Mouse (Mus musculus): ENCODE data around the gene Apod.
"Not testable (repeated sequence)": the region's sequence is repeated elsewhere in the genome, so short reads cannot be mapped to it uniquely, and the experiment has no call there.

Gene Apod

DNA sequence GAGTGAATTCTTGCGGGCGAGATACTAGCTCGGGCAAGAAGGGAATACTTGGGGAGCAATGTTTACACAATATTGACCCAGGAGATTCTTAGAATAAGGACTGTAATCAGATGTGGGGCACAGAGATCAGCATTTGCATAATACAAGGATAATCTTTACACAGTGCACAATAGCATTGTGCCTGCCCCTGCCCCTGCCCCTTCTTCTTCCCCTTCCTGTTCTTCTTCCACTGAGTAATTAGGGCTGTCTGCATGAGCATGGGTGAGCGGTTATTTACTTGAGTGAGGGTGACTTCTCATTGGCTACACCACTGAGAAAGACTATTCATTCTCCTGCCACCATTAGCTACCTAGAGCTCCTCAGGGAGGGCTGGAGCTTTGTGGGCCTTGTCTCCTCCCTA is 6.9 kb upstream of the Apod start:
- DNase-seq (ENCODE audit: low read depth, low spot score): no peak

DNA sequence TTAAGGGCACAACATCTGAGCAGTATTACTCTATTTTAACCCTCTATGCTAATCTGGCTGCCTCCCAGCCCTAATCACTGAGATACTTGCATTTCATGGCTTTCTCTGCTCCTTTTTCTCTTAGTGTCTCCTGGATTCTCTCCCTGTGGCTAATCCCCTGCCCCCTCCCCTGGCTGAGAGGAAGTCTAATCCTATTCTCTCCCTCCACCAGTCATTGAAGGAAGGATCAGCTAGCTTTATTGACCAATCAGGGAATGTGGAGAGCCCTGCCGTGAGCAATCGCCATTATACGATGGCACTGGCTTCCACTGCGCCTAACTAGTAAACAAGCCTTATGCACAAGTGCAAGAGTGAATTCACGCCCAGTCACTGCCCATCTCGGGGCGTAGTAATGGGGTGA is 6.3 kb upstream of the Apod start:
- no peak for DNase-seq (ENCODE audit: low read depth, low spot score)

DNA sequence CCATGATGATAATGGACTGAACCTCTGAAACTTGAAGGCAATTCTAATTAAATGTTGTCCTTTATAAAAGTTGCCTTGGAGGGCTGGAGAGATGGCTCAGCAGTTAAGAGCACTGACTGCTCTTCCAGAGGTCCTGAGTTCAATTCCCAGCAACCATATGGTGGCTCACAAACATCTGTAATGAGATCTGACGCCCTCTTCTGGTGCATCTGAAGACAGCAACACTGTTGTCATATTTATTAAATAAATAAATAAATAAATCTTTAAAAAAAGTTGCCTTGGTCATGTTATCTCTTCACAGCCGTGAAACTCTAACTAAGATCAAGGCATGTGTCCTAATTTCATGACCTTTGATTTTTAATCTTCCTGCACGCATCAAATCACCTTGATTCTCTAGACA is 5.1 kb upstream of the Apod start:
- DNase-seq (ENCODE audit: low read depth, low spot score): not testable (repeated sequence)

DNA sequence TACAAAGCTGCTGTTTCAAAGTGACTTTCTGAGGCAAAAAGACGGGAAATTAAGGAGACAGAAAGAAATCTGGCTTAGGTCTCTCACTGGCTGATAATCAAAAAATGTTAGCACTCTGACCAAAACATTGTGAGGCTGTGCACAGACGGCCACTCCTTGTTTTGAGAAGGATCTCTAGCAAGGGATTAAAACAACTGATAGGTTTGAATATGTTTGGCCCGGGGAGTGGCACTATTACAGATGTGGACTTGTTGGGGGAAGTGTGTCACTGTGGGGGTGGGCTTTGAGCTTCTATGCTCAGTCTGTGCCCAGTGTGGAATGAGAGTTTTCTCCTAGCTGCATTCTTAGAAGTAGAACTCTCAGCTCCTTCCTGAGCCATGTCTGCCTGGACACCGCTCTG is 4.7 kb upstream of the Apod start:
- DNase-seq (ENCODE audit: low read depth, low spot score): no peak

DNA sequence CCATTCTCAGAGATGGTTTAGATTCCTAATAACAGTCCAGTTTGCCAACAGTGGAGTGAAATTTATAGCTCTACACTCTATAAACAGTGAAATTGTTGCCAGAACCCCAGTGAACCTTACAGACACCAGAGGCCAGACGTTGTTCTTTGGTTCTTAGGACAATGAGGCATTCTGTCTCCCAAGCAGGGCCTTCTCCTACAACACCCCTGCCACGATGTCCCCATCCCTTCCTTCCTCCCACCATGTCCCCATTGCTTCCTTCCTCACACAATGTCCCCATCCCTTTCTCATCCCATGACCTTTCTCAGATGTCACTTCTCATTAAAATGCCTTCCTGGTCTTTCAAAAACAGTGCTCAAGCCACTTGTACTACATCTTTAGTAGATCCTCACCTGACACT is 3.8 kb upstream of the Apod start:
- DNase-seq (ENCODE audit: low read depth, low spot score): no peak

DNA sequence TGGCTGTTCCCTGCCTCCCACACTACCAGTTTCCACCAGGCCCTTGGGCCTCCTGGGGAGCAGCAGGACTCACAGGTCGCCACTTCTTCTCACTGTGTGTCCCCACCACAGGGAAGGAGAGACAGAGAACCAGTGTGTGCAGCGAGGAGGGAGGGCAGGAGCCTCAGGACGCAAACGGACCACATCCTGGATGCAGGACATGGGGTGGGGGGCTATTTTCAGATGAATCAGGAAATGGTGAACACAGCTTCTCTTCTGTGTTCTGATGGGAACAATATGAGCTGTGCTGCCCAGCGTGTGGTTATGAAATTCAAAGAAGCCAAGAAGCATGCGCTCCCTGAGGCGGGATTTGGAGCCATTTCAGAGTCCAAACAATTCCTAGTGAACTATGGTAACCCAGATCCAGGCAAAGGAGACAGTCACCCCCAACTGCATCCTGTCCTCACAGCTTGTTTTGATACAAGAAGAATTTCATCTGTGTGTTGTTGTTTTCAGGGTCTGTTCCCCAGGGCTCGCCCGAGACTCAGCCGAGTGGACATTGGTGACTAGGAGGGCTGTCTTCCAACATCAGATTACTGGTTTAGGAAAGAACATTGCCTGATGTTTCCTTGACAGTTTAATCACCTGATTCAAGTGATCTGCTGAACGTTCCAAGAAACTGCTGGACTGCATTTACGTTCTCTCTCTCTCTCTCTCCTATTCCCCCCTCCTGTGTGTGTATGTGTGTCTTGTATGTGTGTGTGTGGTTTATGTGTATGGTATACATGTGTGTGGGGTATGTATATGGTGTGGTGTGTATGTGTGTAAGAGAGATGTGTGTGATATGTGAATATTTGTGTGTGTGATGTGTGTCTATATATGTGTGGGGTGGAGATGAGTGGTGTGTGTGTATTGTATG is 1.9 kb upstream of the Apod start:
- not testable (repeated sequence) for DNase-seq (ENCODE audit: low read depth, low spot score)

DNA sequence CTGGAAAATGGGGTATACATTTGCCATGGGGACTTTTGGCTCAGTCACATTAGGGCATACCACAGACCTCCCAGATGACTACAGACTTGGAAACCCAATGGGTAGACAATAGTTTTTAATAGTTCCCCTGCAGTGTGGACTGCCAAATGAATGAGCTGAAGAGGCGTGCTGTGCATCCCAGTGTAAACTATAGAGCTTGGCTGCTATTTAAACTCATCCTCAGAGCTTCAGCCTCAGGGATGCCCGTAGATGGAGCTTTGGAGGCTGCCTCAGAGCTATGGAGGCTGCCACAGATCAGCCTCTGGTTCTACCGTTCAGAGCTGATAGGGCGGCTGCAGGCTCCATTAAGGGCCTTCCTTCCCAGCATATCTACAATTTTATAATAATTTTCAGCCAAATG is 686 bp upstream of the Apod start:
- no peak for DNase-seq (ENCODE audit: low read depth, low spot score)

DNA sequence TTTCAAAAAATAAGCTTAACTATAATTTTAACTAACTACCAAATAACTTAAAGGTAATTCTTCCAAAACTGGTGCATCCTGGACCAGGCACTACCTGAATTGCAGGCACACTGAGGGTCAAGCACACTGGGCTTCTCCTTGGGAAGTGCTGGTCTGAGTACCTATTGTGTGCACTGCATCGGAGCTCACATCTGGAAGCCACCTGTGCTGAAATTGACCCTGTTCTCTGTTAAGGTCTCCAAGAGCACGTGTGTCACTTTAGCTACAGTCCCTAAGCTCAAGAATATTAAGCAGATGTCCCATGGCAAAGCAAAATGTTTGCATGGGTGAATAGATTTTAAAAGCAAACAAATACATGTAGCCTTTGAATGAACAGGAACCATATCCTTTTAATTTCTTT is 997 bp downstream of the Apod start:
- DNase-seq (ENCODE audit: low read depth, low spot score): no peak

DNA sequence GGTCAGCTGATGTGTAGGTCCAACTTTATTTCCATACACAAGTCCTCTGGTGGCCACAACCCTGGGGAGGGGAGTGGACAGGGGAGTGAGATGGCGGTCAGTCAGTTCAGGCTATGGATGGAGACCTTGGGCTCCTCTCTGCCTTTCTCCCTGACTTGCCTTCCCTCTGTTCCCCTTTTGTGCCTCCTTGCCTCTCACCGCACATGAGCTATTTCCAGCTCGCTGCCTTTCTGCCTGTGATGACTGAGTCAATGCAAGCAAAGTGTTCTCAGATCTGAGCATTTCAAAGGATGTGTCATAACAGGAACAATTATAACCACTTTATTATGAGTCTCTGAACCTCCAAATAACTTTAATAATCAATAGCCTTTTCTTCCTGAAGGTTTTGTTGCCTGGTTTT is 2.3 kb downstream of the Apod start:
- no peak for DNase-seq (ENCODE audit: low read depth, low spot score)

DNA sequence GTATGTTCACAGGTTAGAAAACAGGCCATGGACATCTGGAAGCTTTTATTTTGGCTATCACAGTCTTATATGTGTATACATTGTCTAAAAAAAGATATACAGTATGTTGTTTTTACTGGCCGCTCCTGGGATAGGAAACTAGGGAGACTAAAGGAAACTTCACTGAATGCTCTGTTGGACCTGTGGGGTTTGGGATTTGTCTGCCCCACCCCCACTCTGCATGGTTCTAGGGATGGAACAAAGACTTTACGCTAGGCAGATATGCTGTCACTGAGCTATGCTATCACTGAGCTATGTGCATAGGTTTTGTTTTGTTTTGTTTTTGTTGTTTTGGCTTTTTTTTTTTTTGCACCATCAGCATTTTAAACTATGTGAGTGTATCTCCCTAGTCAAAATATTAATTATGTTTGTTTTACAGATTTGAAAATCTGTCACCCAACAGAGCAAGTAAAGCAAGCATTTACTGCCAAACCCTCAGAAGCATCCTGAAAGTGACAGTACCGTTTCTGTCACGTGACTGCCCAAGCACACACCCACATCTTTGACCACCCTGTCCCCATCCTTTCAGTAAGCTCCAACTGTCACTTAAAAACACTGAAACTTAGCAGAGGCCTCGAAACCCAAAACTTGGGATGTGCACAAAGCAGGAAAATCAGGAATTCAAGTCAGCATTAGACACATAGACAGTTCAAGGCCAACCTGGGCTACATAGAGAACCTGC is 9.2 kb downstream of the Apod start:
- no peak for DNase-seq (ENCODE audit: low read depth, low spot score)

DNA sequence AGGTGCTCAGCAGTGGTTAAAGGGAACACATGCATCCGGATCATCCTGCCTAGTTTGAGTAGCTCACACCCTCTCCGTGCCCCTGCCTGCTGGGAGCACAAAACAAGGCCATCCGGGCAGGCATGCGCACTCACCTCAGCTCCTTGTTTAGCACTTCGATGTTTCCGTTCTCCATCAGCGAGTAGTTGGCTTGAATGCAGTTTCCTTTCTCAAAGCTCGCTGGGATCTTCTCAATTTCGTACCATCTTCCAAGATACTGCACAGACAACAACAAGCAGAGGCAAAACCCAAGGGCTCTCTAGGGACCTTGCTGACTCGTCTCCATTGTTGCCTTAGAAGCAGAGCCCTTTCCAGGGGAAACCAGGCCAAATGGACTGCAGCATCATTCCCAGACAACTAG is 11.3 kb downstream of the Apod start:
- no peak for DNase-seq (ENCODE audit: low read depth, low spot score)

DNA sequence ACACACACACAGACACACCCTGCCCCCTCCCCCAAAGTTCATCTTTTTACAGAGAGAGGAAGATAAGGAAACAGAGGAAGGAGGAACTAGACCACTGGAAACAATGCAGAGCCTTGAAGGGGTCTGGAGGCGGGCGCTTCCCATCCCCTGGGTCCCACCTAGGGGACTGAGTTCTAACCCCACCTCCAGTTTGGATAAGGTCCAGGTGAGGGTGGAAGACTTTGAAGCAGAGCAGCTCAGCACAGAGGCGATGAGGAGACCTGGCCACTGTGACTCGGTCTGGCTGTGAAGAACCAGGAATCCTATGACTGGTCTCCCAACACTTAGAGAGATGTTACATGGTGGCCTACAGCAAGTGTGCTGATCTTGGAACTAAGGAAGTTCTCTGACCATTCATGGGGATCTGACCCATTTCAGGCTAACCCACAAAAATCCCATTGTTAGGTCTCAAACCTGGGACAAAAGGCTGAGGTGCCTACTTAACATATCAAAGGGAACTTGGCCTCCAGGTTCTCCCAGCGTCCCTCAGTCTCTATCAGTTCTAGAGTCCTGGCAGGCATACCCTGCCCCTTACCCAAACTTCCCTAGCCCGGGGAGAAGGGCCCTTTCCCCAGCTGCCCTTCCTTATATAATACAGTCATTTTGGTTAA is 13.6 kb downstream of the Apod start:
- DNase-seq (ENCODE audit: low read depth, low spot score): no peak

DNA sequence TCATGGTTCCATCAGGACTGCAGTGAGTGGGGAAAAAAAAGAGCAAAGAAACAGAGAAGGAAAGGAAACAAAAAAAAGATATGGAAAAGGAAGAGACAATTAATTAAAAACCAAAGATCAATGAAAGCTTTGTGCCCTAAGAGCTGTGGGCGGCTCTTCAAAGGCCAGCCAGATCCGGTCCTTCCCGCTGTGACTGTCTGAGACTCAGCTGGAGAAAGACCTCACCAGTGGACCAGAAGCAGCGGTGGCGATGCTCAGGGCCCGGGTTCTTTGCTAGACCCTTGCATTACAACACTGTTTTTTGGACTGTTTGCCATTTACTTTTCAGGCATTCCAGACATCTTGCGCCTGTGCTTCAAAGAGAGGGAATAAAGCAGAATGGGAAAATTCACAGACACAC is 14.1 kb downstream of the Apod start:
- no peak for DNase-seq (ENCODE audit: low read depth, low spot score)

DNA sequence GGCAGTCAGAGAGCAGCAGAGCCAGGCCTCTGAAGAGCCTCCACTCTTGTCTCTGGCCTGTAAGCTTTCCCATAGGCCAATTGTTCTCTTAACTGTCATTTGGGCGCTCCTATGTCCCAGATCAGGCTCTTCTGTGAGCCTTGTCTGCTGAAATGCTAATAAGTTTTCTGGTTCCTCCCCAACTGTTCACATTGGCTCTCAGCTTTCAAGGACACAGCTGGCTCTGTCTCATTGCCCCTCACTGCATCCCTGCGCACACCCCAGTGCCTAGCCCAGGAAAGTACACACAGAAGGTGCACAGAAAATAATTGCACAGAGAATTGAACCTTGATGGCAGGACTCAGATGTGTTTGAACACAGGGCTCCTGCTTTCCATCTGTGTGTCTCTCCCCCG is 14.7 kb downstream of the Apod start:
- no peak for DNase-seq (ENCODE audit: low read depth, low spot score)

DNA sequence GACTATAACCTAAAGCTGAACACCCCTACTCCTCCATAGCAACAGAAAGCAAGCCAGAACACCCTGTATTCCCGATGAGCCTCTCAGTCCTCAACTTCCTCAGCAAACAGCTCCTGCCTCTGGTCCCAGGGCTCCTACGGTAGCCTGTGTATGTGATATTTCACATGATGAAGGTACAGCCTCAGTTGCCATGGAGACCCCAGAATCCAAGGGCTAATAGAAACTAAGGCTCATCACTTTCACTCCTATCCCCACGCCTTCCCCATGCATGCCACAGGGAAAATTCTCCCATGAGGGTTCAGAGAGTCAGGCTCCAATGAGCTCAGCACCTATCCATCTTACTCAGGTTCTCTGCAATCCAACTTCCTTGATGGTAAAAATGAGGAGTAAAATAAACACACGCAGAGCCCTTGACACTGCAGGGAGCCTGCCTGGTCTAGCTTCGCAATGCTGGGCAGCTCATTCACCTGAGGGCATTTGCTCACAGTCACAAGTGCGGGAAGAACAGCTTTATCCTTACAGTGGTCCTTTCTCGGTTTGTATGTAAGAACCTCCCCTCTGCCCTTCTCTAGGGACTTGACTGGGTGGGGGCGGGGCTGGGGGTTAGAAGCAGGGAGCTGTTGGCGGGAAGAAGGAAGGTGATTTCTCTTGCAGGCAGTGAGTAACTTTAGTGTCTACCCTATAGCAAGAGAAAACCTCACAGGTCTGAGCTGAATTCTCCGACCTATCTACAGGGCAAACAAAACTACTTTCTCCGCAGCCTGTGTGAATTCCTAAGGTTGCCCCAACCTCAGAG is 15.2 kb downstream of the Apod start:
- no peak for DNase-seq (ENCODE audit: low read depth, low spot score)

DNA sequence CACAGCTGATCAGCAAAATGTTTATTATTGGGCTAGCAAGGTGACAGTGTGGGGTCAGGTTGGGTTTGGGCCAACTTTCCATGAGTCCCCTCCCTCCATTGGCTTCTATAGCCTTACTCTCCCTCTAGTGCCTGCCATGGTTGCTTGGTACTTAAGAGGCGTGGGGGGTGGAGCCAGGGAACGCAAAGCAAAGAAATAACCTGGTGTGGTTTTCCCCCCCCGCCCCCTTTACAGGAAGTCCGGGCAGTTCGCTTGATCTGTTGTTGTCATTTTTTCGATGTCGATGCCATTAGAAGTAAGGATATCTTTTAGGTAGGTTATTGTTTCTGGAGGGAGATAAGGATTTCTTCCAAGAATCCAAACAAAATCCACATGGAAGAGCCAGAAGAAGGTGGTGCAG is 17.5 kb downstream of the Apod start:
- DNase-seq (ENCODE audit: low read depth, low spot score): no peak

DNA sequence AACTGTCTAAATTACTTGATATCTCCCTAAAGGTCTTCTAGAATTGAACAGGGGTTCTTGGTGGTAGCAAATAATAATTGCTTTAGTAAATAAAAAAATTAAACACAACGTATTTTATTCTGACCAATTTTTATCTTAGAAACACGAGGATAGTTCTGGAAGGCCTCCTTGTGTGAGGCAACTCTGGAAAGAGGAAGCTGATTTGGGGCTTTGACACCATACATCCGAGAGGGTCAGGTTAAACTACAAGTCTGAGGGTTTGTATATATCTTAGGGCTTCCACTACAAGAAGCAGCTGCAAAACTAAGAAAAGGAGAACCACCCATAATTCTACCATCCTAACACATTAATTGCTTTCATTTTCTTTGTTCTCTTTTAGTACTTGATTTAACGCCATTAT is 20.8 kb downstream of the Apod start:
- DNase-seq (ENCODE audit: low read depth, low spot score): no peak

DNA sequence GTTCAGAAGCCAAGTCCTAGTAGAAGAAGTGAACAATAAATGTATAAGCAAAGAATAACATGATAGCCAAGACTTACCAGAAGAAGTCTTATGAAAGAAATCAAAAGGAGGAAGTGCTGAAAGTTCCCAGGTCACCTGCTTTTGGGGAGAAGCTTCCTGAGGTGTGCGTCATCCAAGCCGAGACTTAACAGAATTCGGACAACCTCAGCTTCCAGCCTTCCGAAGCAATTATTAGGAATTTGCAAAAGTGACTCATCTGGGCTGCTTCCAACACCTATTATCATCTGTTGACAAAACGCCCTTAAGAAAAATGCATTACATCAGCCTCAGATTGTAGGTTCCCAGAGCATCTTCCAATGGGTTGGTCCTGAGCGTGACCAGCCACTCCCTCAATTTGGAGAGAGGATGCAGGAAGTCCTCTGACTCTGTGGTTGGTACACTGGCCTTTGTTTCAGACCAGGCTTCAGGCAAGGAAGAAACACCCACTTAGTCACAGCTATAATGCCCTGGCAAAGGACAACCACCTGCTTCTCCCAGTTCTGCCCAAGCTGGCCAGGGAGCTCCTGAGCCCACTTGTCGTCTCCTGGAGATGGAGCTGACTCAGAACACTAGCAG is 23.8 kb downstream of the Apod start:
- no peak for DNase-seq (ENCODE audit: low read depth, low spot score)

DNA sequence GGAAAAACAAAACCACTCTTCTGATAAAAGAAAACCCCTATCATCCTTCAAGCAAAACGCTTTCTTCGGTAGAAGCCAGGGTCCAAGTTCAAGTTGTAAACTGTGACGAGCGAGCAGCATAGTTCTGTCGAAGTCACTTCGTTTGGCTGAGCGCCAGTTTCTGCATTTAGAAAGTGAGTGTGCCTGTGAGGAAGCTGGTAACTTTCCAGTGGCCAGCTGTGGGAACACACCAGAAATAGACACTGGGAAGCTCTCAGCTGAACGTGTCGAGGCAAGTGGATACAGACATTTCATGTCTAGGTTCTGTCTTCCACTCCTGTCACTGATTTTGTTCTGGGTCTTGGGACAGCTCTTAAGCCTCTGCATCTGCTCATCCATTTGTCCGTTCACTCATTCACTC is 24.3 kb downstream of the Apod start:
- DNase-seq (ENCODE audit: low read depth, low spot score): no peak

DNA sequence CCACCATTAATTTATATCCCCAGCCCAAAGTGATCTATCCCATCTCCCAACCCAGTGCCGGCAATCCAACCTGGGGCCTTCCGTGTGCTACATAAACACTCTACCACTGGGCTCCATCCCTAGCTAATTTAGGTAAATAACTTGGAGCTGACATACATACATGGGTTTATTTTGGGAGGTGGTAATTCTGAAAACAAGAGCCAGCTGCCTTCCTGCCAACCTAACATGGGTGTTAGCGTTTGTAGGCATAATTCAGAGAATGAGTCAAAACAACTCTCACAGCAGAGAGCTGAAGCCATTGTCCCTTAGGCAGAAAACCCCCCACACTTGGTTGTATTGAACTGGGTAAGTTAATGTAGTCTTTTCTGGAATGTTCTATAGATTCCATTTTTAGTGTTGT is 26.9 kb downstream of the Apod start:
- DNase-seq (ENCODE audit: low read depth, low spot score): no peak

DNA sequence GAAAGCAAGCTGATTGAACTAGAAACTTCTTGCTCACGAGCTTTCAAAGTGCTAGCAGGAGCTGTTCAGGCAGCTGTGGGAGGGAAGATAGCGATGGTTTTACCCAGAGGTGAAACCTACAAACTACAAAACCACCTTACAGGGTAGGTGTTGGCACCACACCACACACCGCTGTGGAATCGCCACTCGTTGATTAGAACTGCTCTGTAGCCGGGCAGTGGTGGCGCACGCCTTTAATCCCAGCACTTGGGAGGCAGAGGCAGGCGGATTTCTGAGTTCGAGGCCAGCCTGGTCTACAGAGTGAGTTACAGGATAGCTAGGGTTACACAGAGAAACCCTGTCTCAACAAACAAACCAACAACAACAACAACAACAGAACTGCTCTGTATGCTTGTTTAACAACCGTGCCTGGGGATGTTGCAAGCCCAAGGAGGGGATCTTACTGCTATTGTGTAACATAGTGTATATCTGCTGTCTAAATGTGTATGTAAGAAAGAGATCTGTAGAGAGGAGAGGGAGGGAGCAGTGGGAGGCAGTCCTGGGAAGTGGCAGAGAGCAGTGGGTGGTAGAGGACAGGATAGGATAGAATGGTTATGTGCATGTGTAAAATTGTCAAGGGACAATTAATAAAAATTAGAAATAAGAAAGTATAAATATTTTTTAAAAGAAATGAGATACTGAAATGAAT is 27.7 kb downstream of the Apod start:
- no peak for DNase-seq (ENCODE audit: low read depth, low spot score)

All from WW6 (cell line).